Mouse (Mus musculus) liver (tissue): ENCODE data around the gene Glt1d1.
A peak's percentile ranks its signal among the peaks of the same experiment; 100 is the strongest.

Experiments used
- DNase-seq: peaks from one replicate; pipeline ENCODE4 v3.0.0-alpha.2; 2020; ENCODE audit warnings: mixed read lengths

Glt1d1 gene

DNA sequence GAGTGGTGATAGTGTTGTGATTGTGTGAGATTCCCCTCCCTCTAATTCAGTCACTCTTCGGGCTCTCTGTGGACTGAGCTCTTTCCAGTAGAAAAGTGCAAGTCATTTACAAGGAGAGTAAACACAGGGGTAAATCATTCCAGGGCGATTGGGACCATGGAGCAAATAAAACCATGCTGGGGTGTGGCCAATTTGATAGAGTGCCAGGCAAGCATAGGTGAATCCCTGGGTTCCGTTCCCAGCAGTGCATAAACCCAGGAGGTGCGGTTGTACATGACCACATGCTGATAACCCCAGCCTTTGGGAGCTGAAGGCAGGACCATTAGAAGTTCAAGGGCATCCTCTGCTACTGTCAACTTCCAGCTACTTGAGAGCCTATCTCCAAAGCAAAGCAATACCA lies 1.1 kb downstream of the Glt1d1 start:
- DNase-seq: no peak

- no peak for DNase-seq
Measured at GRCm38 (mm10) chr5:127633666-127634065, 1.6 kb downstream of the Glt1d1 start.

- no peak for DNase-seq
Measured at GRCm38 (mm10) chr5:127637622-127638021, 5.6 kb downstream of the Glt1d1 start.

- no peak for DNase-seq
Measured at GRCm38 (mm10) chr5:127638177-127638576, 6.1 kb downstream of the Glt1d1 start.

- no peak for DNase-seq
Measured at GRCm38 (mm10) chr5:127639067-127639605, 7.1 kb downstream of the Glt1d1 start.

- DNase-seq: no peak
Measured at GRCm38 (mm10) chr5:127639635-127640034, 7.6 kb downstream of the Glt1d1 start.

- no peak for DNase-seq
Measured at GRCm38 (mm10) chr5:127640359-127640758, 8.3 kb downstream of the Glt1d1 start.

- no peak for DNase-seq
Measured at GRCm38 (mm10) chr5:127641185-127641958, 9.3 kb downstream of the Glt1d1 start.

DNA sequence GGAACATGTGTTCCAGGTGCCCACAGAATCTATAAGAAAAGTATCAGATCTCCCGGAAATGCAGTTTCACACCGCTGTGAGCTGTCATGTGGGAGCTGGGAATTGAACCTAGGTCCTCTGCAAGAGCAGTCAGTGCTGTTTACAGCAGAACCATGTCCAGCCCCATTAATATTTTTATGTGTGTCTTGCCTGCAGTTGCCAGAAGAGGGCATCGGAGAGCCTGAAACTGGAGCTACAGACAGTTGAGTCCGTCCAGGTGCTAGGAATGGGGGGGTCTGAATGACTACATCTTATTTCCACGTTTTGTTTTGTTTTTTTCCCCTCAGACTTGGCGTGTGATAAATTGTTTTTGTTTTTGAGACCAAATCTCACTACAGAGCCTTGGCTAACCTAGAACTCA lies 16.0 kb downstream of the Glt1d1 start:
- DNase-seq: no peak

- DNase-seq: peak; percentile 10
Measured at GRCm38 (mm10) chr5:127649077-127649476, 17.0 kb downstream of the Glt1d1 start.

- DNase-seq: no peak
Measured at GRCm38 (mm10) chr5:127658257-127658656, 26.2 kb downstream of the Glt1d1 start.

- DNase-seq: no peak
Measured at GRCm38 (mm10) chr5:127659312-127659711, 27.2 kb downstream of the Glt1d1 start.

GRCm38 (mm10) chr5:127660267-127660666 lies 28.2 kb downstream of the Glt1d1 start:
- DNase-seq: no peak

DNA sequence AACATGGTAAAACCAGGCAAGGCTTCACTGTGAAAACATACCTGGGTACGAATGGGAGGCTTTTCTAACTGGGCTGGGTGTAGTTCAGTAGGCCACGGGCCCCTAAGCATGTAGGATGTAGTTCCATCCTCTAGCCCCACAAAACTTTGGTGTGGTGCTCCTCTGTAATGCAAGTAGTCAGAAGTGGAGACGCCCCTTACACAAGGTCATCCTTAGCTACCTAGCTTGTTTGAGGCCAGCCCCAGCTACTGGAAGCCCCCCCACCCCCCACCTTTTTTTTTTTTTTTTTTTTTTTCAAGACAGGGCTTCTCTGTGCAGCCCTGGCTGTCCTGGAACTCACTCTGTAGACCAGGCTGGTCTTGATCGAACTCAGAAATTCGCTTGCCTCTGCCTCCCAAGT lies 28.9 kb downstream of the Glt1d1 start:
- DNase-seq: no peak

DNA sequence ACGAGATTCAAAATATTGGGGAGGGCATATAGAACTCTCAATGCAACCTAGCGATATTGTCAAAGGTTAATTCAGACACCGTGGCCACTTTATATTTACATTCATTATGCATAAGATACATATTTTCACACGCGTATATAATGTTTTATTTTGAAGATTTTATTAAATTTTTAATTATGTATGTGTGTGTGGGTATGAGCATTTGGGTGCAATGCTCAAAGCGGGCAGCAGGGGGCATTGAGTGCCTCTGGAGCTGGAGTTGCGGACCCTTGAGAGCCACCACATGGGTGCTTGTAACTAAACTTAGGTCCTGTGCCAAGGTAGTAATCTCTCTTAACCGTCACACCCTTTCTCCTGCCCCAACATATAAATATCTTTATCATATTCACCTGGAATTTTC lies 41.9 kb downstream of the Glt1d1 start:
- no peak for DNase-seq

GRCm38 (mm10) chr5:127677561-127677960 lies 45.5 kb downstream of the Glt1d1 start:
- DNase-seq: no peak

DNA sequence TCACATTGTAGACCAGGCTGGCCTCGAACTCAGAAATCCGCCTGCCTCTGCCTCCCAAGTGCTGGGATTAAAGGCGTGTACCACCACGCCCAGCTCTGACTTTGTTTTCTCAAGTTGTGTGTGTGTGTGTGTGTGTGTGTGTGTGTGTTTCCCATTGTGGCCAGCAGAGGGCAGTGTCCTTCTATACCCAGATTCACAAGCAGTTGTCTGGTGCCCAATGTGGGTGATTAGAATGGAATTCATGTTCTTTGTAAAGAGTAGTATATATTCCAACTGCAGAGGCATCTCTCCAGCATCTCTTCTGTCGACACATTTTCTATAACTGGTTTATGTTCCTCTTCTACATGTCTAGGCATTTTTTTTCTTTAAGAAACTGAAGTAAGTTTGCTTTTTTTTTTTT lies 46.4 kb downstream of the Glt1d1 start:
- no peak for DNase-seq

- no peak for DNase-seq
Measured at GRCm38 (mm10) chr5:127688568-127689170, 56.6 kb downstream of the Glt1d1 start.

- DNase-seq: no peak
Measured at GRCm38 (mm10) chr5:127691085-127691484, 59.0 kb downstream of the Glt1d1 start.

DNA sequence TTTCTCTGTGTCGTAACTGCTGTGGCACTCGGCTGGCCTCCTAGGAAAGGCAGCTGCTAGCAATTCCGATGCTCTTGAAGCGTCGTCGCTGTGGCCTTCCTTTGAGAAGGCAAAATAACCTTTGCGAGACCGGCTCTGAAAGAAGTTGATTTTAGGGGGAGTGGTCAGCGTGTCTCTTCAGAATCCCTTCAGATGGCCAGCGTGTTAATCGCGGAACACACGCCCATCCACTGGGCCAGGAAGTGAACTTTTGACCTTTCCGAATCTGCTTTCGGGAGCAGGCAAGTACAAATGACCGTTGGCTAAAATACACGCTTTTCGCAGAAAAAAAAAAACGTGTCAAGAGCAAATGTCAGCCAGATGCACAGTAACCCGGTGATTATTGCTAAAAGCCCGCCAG lies 59.5 kb downstream of the Glt1d1 start:
- no peak for DNase-seq

GRCm38 (mm10) chr5:127695898-127696297 lies 63.8 kb downstream of the Glt1d1 start:
- DNase-seq: no peak

DNA sequence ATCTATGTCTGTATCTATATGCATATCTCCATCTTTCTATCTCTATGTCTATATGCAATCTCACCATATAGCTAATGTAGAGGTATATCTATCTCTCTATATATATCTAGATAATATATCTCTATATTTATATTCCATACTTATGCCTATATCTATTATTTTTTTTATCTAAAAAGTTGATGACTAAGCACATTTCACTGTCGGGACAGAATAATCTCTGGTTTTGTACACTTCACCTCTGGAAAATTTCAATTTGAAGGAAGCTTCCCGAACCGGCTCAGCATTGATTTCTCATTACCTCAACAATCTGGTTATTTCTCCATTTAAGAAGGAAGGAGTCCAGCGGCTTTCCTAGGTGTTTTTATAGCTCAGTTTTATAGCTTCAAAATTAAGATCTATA lies 64.5 kb downstream of the Glt1d1 start:
- DNase-seq: no peak

DNA sequence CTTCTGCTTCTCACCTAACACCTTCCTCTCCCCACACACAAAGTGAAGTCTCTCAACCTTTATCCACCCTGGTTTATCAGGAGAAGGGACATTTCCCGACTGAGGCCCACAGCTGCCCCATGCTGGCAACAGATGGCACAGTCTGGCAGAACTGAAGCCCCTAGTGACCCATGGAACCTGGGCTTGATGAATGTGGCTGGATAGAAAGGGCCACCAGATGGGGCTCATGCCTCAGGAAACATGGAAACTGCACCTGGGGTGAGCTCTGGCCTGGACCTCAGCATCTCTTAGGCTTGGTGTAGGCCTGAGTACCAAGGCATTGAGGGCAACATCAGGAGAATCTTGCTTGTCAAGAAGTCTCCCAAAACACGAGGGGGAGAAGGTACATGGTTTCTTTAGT lies 66.5 kb downstream of the Glt1d1 start:
- DNase-seq: no peak

- DNase-seq: no peak
Measured at GRCm38 (mm10) chr5:127699679-127700078, 67.6 kb downstream of the Glt1d1 start.
